Mouse (Mus musculus): Measurements from ENCODE around the gene Rreb1. TPM values are rescaled to one million over a fixed set of nuclear protein-coding genes. Genes with fewer than 3 reads are reported as not detected.
A peak's percentile ranks its signal among the peaks of the same experiment; 100 is the strongest.

The Rreb1 gene
- total and polyA plus RNA-seq, 3 experiments: 8.1 to 34.0 TPM; not detected in 1

- no peak for TF ChIP-seq CHD1 (IDR thresholded peaks at IDR 0.05; ENCODE audit: low read depth, low read length)
- no peak for TF ChIP-seq MYC (IDR thresholded peaks at IDR 0.05; ENCODE audit: low read depth, low read length)
- no peak for TF ChIP-seq MEF2A (IDR thresholded peaks at IDR 0.05; ENCODE audit: extremely low read depth, insufficient replicate concordance, low read depth, low read length, poor library complexity, severe bottlenecking)
These were observed 46.2 kb downstream of the Rreb1 start (continued) for GRCm38 (mm10) chr13:37824331-37824920.

- TF ChIP-seq ZNF384 (IDR thresholded peaks at IDR 0.05; ENCODE audit: low read depth, low read length): no peak
- peak; percentile 30; the same call in 1 of the 2 replicates for TF ChIP-seq MAX (IDR thresholded peaks at IDR 0.05; ENCODE audit: low read length)
- TF ChIP-seq USF1 (IDR thresholded peaks at IDR 0.05; ENCODE audit: low read depth, low read length): no peak
- 0 out of 2 replicates have a peak, but pooled peaks have one; percentile 12 for TF ChIP-seq HCFC1 (IDR thresholded peaks at IDR 0.05; ENCODE audit: low read depth, low read length)
- TF ChIP-seq CHD1 (IDR thresholded peaks at IDR 0.05; ENCODE audit: low read depth, low read length): no peak
- no peak for TF ChIP-seq MYB (IDR thresholded peaks at IDR 0.05; ENCODE audit: low read depth, low read length)
- TF ChIP-seq E2F4 (IDR thresholded peaks at IDR 0.05; ENCODE audit: borderline replicate concordance, low read depth, low read length): no peak
- TF ChIP-seq POLR2A (IDR thresholded peaks at IDR 0.05; ENCODE audit: control insufficient read depth in 1 of 2, insufficient read depth in 1 of 2, low read depth in 1 of 2, low read length in 2 of 2, poor library complexity in 1 of 2): peak in 1 of 2 experiments; percentile 42; a peak in 1 of 4 replicates
- TF ChIP-seq TBP (IDR thresholded peaks at IDR 0.05; ENCODE audit: low read depth, low read length): peak; percentile 60; the same call in 1 of the 2 replicates
- no peak for TF ChIP-seq ZC3H11A (IDR thresholded peaks at IDR 0.05; ENCODE audit: low read depth, low read length)
- peak; percentile 23 for TF ChIP-seq ETS1 (IDR thresholded peaks at IDR 0.05; ENCODE audit: low read depth, low read length)
- no peak for TF ChIP-seq MEF2A (IDR thresholded peaks at IDR 0.05; ENCODE audit: extremely low read depth, insufficient replicate concordance, low read depth, low read length, poor library complexity, severe bottlenecking)
- TF ChIP-seq RCOR1 (IDR thresholded peaks at IDR 0.05; ENCODE audit: low read depth, low read length): no peak
- 0 out of 2 replicates have a peak, but pooled peaks have one; percentile 23 for TF ChIP-seq UBTF (IDR thresholded peaks at IDR 0.05; ENCODE audit: borderline replicate concordance, insufficient read depth, low read depth, low read length)
- no peak for TF ChIP-seq MYC (IDR thresholded peaks at IDR 0.05; ENCODE audit: low read depth, low read length)
- no peak for TF ChIP-seq SMC3 (IDR thresholded peaks at IDR 0.05; ENCODE audit: low read depth, low read length)
- peak; percentile 11; the same call in 1 of the 2 replicates for TF ChIP-seq ZMIZ1 (IDR thresholded peaks at IDR 0.05; ENCODE audit: low read depth, low read length)
- TF ChIP-seq CHD2 (IDR thresholded peaks at IDR 0.05; ENCODE audit: low read length): no peak
- peak; percentile 17; the same call in 1 of the 2 replicates for TF ChIP-seq TAL1 (IDR thresholded peaks at IDR 0.05; ENCODE audit: low read length)
- TF ChIP-seq TCF12 (IDR thresholded peaks at IDR 0.05; ENCODE audit: low read depth, low read length): 0 out of 2 replicates have a peak, but pooled peaks have one; percentile 15
- peaks cover 32% of the 10 kb centered on the region in 2 experiments for H3K4me1 ChIP-seq (ENCODE audit: control insufficient read depth in 1 of 2, insufficient read depth in 2 of 2, low read length in 2 of 2)
- H3K4me3 ChIP-seq (ENCODE audit: control insufficient read depth in 1 of 2, insufficient read depth in 1 of 2, low read depth in 2 of 2, low read length in 2 of 2): peak overlapping the region; percentile 68 to 92
- no peaks in the 10 kb centered on the region for H3K9me3 ChIP-seq (replicated peaks; ENCODE audit: insufficient read depth, low read length)
- DNase-seq (ENCODE audit: low read depth, low spot score): peak; percentile 76
- peaks cover 0 to 42% of the 10 kb centered on the region in 2 experiments; a peak in 2 of 4 replicates for H3K36me3 ChIP-seq (ENCODE audit: control insufficient read depth in 1 of 2, insufficient read depth in 2 of 2, low read length in 2 of 2)
- no peaks in the 10 kb centered on the region for H3K27me3 ChIP-seq (ENCODE audit: control insufficient read depth in 1 of 2, insufficient read depth in 2 of 2, low read length in 2 of 2)
- peaks cover 37% of the 10 kb centered on the region for H3K79me2 ChIP-seq (ENCODE audit: control insufficient read depth, insufficient read depth, low read length, poor library complexity)
- peak overlapping the region; percentile 82 for H3K27ac ChIP-seq (ENCODE audit: control insufficient read depth, low read depth, low read length)
- H3K9ac ChIP-seq (ENCODE audit: control insufficient read depth, low read depth, low read length, poor library complexity, severe bottlenecking): peak overlapping the region; percentile 70
These were observed 46.9 kb downstream of the Rreb1 start for GRCm38 (mm10) chr13:37824956-37825645.
